Mouse (Mus musculus) liver, postnatal 0 days (tissue): ENCODE measurements around the gene Dglucy.

Experiments
- CTCF ChIP-seq: sonication (generic); IDR thresholded peaks from 2 replicates; pipeline ENCODE4 v1.5.1; 2016; ENCODE audit warnings: antibody characterized with exemption, low read depth
- EP300 ChIP-seq: IDR thresholded peaks from 2 replicates; pipeline ENCODE4 v1.6.1; 2016; ENCODE audit warnings: antibody characterized with exemption, low read depth, mild to moderate bottlenecking

DNA sequence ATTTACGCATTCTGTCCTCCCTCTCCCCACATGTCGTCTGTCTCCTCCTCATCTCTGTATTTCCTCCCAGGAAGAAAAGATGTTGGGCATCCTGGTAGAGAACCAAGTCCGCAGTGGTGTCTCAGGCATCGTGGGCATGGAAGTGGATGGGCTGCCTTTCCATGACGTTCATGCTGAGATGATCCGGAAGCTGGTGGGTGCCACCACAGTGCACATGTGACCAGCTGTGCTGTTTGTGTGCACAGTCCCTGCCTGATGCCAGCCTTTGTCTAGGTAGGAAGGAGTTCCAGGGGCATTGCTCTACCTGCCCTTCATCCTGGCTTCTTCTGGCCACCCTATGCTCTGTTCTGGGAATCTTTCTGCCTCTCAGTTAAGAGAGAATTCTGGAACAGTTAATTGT is 92.4 kb downstream of the Dglucy start:
- no peak for TF ChIP-seq CTCF
- TF ChIP-seq EP300: no peak
